Mouse (Mus musculus): ENCODE measurements around the gene Actl6a.

The Actl6a gene

GRCm38 (mm10) chr3:32749820-32750579 is 43.9 kb downstream of the Actl6a start:
- no peak for DNase-seq (ENCODE audit: low spot score)

- no peak for DNase-seq (ENCODE audit: low spot score)
These were observed 48.4 kb downstream of the Actl6a start for GRCm38 (mm10) chr3:32754384-32754915.

GRCm38 (mm10) chr3:32759212-32759611 is 53.1 kb downstream of the Actl6a start:
- DNase-seq (ENCODE audit: low spot score): no peak

GRCm38 (mm10) chr3:32762962-32763361 is 56.9 kb downstream of the Actl6a start:
- no peak for DNase-seq (ENCODE audit: low spot score)

- no peak for DNase-seq (ENCODE audit: low spot score)
These were observed 57.8 kb downstream of the Actl6a start for GRCm38 (mm10) chr3:32763902-32764301.

GRCm38 (mm10) chr3:32770781-32771180 is 64.7 kb downstream of the Actl6a start:
- DNase-seq (ENCODE audit: low spot score): no peak
